Mouse (Mus musculus) embryonic facial prominence, embryonic 13.5 days (tissue): ENCODE results near the gene Cdkn2aip. TPM values are rescaled to one million over a fixed set of nuclear protein-coding genes. Genes with fewer than 3 reads are reported as not detected.

Source experiments
- ATAC-seq: fragments of 200-750 bp; cut with Nextera tagmentation; 2 replicates; pipeline ENCODE4 v1.8.0; 2017; ENCODE audit warnings: low read depth; ENCODE audit not compliant: insufficient number of reproducible peaks, insufficient read depth, low FRiP score, low TSS enrichment
- H3K27ac ChIP-seq: fragments of 300-500 bp; sonication (generic); 2 replicates; pipeline ENCODE4 v1.5.1; 2015; ENCODE audit warnings: moderate library complexity, mild to moderate bottlenecking, inconsistent platforms
- H3K27me3 ChIP-seq: fragments of 300-500 bp; sonication (generic); 2 replicates; pipeline ENCODE4 v1.6.1; 2015; ENCODE audit warnings: mild to moderate bottlenecking, inconsistent platforms
- H3K36me3 ChIP-seq: fragments of 300-500 bp; sonication (generic); 2 replicates; pipeline ENCODE4 v1.6.1; 2015; ENCODE audit warnings: mild to moderate bottlenecking, inconsistent platforms
- H3K4me1 ChIP-seq: fragments of 300-500 bp; sonication (generic); 2 replicates; pipeline ENCODE4 v1.6.1; 2015; ENCODE audit warnings: inconsistent platforms
- H3K4me2 ChIP-seq: fragments of 300-500 bp; sonication (generic); 2 replicates; pipeline ENCODE4 v1.6.1; 2015; ENCODE audit warnings: moderate library complexity, mild to moderate bottlenecking, inconsistent platforms
- H3K4me3 ChIP-seq: fragments of 300-500 bp; sonication (generic); 2 replicates; pipeline ENCODE4 v1.5.1; 2015; ENCODE audit warnings: mild to moderate bottlenecking, inconsistent platforms
- H3K9ac ChIP-seq: fragments of 300-500 bp; sonication (generic); 2 replicates; pipeline ENCODE4 v1.6.1; 2015; ENCODE audit warnings: mild to moderate bottlenecking, inconsistent platforms
- H3K9me3 ChIP-seq: fragments of 300-500 bp; sonication (generic); 2 replicates; pipeline ENCODE4 v1.6.1; 2016; ENCODE audit warnings: inconsistent platforms
- WGBS: fragments of 180-500 bp; shearing (Covaris S2); methylation state at CpG from one replicate; pipeline ENCODE4 v1.1.7; 2015; ENCODE audit warnings: mixed read lengths; 5-methylcytosine and 5-hydroxymethylcytosine counted together
- polyA plus RNA-seq: library from polyadenylated mRNA; unstranded; fragments of >200 nt; fragmentation: Nextera tagmentation; extraction: Ambion mirVana; gene quantifications from 2 replicates; pipeline ENCODE4 v1.2.1, GENCODE M21; 2015

The Cdkn2aip gene
- 26.5 and 27.9 TPM in 2 replicates for polyA plus RNA-seq

DNA sequence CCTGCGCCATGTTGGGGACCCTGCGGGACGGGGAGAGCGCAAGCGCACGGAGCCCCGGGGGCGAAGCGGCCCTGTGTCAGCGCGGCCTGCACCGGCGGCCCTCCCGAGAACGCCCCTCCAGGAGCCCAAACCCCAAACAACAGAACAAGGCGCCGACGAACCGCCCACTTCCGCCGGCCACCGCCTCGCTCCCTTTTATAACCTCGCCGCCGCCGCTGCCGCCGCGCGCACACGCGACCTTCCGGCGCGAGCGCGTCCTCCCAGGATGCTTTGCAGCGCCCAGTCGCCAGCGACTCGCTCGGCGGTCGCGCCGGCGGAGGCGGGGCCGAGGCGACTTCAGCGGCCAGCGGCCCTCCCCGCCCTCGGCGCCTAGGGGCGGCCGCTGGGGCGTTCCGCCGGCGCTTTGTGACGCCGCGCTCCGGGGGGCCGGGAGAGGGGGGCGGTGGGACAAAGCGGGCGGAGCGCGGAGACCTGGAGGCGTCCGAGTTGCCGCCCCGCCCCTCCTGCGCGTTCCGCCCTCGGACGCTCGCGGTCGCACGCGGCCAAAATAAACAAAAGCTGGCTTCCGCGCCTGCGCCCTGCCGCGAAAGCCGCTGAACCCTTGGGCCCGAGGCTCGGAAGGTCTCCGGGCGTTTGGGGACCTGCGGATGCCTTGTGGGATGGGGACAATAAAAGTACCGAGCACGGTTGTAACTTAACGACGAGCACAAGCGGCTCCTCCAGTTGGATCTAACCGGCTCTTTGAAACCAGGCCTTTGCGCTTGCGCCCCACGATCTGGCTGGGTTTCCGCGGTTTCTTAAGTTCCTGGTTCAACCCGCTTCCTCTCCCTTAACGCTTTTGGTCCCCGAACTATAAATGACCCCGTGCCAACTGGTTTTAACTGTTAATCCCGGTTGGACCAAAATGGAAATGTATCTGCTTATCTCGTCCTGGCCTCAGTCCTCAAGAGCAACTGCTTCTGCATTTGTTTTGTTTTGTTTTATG is at the start of gene Cdkn2aip:
Cdkn2aip (minus strand) TSS at position 172 of the 985 bp plus-strand sequence.
- H3K36me3 ChIP-seq = peaks cover 15% of the 10 kb centered on the region
- no peaks in the 10 kb centered on the region for H3K9me3 ChIP-seq
- under 1% methylated on average over 110 of the region's 114 CpGs for WGBS
- peak within 1 kb of the TSS; percentile 73 for H3K4me2 ChIP-seq
- peak within 1 kb of the TSS; percentile 99 for H3K4me3 ChIP-seq
- peak within 1 kb of the TSS; percentile 97 for H3K27ac ChIP-seq
- H3K27me3 ChIP-seq = no peaks in the 10 kb centered on the region
- peak within 1 kb of the TSS; percentile 93 for H3K9ac ChIP-seq
- peaks cover 16% of the 10 kb centered on the region for H3K4me1 ChIP-seq
- ATAC-seq = peak; percentile 94

- H3K27ac ChIP-seq = no peak overlapping the region
- no peak for ATAC-seq
- no peak overlapping the region for H3K9ac ChIP-seq
- H3K9me3 ChIP-seq = no peaks in the 10 kb centered on the region
- no peaks in the 10 kb centered on the region for H3K36me3 ChIP-seq
- no peaks in the 10 kb centered on the region for H3K27me3 ChIP-seq
- WGBS = 43% methylated on average over 9 of the region's 9 CpGs
- H3K4me3 ChIP-seq = no peak overlapping the region
- H3K4me2 ChIP-seq = peak overlapping the region; percentile 20; the same call in 1 of the 2 replicates
- peaks cover 25% of the 10 kb centered on the region for H3K4me1 ChIP-seq
These were observed 49.5 kb upstream of the Cdkn2aip start for GRCm38 (mm10) chr8:47763194-47763593.

- Histone ChIP-seq H3K36me3 (no peaks in the 10 kb centered on the region), H3K4me3 (no peak overlapping the region), H3K4me2 (no peak overlapping the region), H3K27me3 (no peaks in the 10 kb centered on the region), H3K4me1 (peaks cover 25% of the 10 kb centered on the region), H3K9ac (no peak overlapping the region), H3K9me3 (no peaks in the 10 kb centered on the region), H3K27ac (no peak overlapping the region; the same call in 1 of the 2 replicates)
- 0 out of 2 replicates have a peak, but pooled peaks have one; percentile 37 for ATAC-seq
- WGBS = 39% methylated on average over 11 of the region's 11 CpGs
These were observed 47.0 kb upstream of the Cdkn2aip start for GRCm38 (mm10) chr8:47760685-47761084.

DNA sequence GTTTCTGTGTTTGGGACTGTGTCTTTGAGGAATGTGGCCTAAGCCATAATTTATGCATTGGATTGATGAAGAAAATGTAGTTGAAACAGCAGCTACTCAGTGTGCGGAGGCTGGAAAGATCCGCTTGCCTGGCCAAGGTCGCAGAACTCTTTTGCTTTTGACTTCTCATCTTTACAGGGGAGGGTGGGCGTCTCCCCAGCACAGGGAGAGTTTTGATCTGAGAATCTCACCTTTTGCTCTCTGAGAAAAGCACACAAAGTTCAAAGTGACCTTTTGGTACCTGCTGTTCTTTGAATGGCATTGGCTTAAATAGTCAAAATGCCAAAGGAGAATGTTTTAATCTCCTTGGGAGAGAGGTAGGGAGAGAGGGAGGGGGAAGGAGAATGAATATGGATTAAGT is 46.5 kb upstream of the Cdkn2aip start:
- 71% methylated on average over 4 of the region's 4 CpGs for WGBS
- H3K4me1 ChIP-seq = peaks cover 25% of the 10 kb centered on the region
- no peak for ATAC-seq
- H3K36me3 ChIP-seq = no peaks in the 10 kb centered on the region
- H3K9ac ChIP-seq = no peak overlapping the region
- H3K27ac ChIP-seq = no peak overlapping the region; the same call in 1 of the 2 replicates
- H3K4me2 ChIP-seq = no peak overlapping the region
- H3K4me3 ChIP-seq = no peak overlapping the region
- H3K27me3 ChIP-seq = no peaks in the 10 kb centered on the region
- H3K9me3 ChIP-seq = no peaks in the 10 kb centered on the region

DNA sequence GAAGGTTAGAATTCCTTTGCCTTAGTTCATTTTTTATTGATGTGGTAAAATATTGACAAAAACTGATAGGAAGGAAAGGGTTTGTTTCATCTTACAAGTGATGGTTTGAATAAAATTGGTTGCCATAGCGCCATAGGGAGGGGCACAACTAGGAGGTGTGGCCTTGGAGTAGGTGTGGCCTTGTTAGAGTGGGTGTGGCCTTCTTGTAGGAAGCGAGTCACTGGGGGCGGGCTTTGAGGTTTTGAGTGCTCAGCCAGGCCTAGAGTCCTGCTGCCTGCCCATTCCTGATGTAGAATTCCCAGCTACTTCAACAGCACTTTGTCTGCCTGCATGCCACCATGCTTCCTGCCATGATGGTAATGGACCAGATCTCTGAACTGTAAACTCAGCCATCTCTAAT is 39.4 kb upstream of the Cdkn2aip start:
- Histone ChIP-seq H3K36me3 (no peaks in the 10 kb centered on the region), H3K27me3 (no peaks in the 10 kb centered on the region), H3K9ac (no peak overlapping the region), H3K9me3 (0 out of 2 replicates have a peak, but pooled peaks cover 4% of the 10 kb centered on the region), H3K27ac (no peak overlapping the region), H3K4me2 (no peak overlapping the region), H3K4me3 (no peak overlapping the region), H3K4me1 (no peaks in the 10 kb centered on the region)
- no peak for ATAC-seq
- 91% methylated on average over 3 of the region's 3 CpGs for WGBS

DNA sequence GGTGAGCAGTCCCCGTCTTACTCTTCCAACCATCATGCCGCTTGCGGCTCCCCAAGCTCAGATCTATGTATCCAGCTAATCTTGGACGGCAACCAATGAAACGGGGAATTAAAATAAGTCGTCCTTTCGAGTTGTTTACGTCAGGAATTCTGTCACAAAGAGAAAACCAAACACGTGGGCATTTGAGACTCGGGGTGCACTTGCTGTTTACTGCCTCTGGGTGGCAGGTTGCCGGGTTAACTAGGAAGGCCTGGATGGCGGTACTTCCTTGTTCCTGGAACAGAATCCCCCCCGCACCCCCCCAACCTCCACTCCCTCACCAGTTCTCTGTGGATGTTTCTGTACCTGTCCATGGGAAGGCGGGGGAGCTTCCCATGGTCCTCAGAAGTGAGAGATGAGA is 36.4 kb upstream of the Cdkn2aip start:
- Histone ChIP-seq H3K9ac (no peak overlapping the region), H3K36me3 (no peaks in the 10 kb centered on the region), H3K4me2 (no peak overlapping the region), H3K4me1 (no peaks in the 10 kb centered on the region), H3K27ac (no peak overlapping the region), H3K9me3 (0 out of 2 replicates have a peak, but pooled peaks cover 4% of the 10 kb centered on the region), H3K4me3 (no peak overlapping the region), H3K27me3 (no peaks in the 10 kb centered on the region)
- 52% methylated on average over 14 of the region's 14 CpGs for WGBS
- ATAC-seq = no peak

GRCm38 (mm10) chr8:47749491-47749890 is 35.8 kb upstream of the Cdkn2aip start:
- Histone ChIP-seq H3K9me3 (0 out of 2 replicates have a peak, but pooled peaks cover 4% of the 10 kb centered on the region), H3K4me1 (no peaks in the 10 kb centered on the region), H3K27me3 (no peaks in the 10 kb centered on the region), H3K36me3 (no peaks in the 10 kb centered on the region), H3K4me2 (no peak overlapping the region), H3K9ac (no peak overlapping the region), H3K4me3 (no peak overlapping the region), H3K27ac (no peak overlapping the region)
- WGBS = 71% methylated on average over 8 of the region's 8 CpGs
- ATAC-seq = no peak

- no peak overlapping the region for H3K27ac ChIP-seq
- no peak for ATAC-seq
These were observed 32.6 kb upstream of the Cdkn2aip start for GRCm38 (mm10) chr8:47746304-47746703.

DNA sequence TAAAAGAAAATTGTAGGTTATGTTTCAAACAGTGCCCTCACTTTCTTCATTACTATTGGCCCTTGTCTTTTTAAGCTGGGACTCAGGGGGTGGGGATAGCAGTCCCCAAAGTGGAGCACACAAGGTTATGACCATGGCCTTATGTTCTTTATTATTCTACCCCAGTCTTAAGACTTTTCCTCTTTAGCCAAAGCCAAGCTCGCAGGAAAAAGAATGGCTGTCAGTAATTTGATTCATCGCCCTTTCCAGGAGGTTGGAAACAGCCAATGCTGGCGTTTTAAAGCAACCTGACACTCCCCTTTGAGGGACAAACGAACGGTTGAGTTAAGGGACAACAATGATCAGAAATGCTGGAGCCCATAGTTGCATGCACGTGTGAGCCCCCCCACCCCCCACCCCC is 32.1 kb upstream of the Cdkn2aip start:
- H3K4me1 ChIP-seq = no peaks in the 10 kb centered on the region; the same call in 1 of the 2 replicates
- no peaks in the 10 kb centered on the region for H3K27me3 ChIP-seq
- no peak overlapping the region for H3K4me3 ChIP-seq
- ATAC-seq = no peak
- H3K27ac ChIP-seq = no peak overlapping the region
- H3K9me3 ChIP-seq = no peaks in the 10 kb centered on the region
- no peak overlapping the region for H3K4me2 ChIP-seq
- H3K9ac ChIP-seq = no peak overlapping the region
- H3K36me3 ChIP-seq = no peaks in the 10 kb centered on the region
- 19% methylated on average over 6 of the region's 6 CpGs for WGBS

More at GRCm38 (mm10) chr8:47746304-47746703, 32.6 kb upstream of the Cdkn2aip start:
- H3K4me2 ChIP-seq = no peak overlapping the region
- whole genome bisulfite sequencing = 57% methylated on average over 12 of the region's 12 CpGs
- H3K9ac ChIP-seq = no peak overlapping the region
- H3K4me3 ChIP-seq = no peak overlapping the region
- no peaks in the 10 kb centered on the region; the same call in 1 of the 2 replicates for H3K4me1 ChIP-seq
- no peaks in the 10 kb centered on the region for H3K27me3 ChIP-seq
- H3K36me3 ChIP-seq = no peaks in the 10 kb centered on the region
- no peaks in the 10 kb centered on the region for H3K9me3 ChIP-seq

DNA sequence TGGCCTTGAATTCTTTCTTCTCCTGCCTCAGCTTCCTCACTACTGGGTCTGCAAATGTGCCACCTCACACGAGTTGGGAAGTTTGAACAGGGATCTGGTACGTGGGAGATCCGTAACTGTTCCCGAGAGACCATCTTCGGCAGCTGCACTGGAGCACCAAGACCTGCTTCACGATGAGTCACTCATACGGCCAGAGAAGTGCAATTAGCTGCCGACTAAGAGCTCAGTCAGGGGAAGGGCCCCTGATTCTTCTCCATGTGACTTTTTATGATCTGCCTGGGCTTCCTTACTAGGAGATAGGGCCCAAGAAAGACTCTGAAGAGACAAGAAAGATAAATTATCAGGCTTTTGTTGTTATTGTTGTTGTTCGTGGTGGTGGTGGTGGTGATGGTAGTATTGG is 31.1 kb upstream of the Cdkn2aip start:
- H3K27ac ChIP-seq = no peak overlapping the region
- H3K27me3 ChIP-seq = no peaks in the 10 kb centered on the region
- H3K4me2 ChIP-seq = no peak overlapping the region
- H3K9me3 ChIP-seq = no peaks in the 10 kb centered on the region
- H3K36me3 ChIP-seq = no peaks in the 10 kb centered on the region
- H3K4me1 ChIP-seq = no peaks in the 10 kb centered on the region; the same call in 1 of the 2 replicates
- ATAC-seq = no peak
- no peak overlapping the region for H3K9ac ChIP-seq
- WGBS = 80% methylated on average over 9 of the region's 9 CpGs
- no peak overlapping the region for H3K4me3 ChIP-seq

DNA sequence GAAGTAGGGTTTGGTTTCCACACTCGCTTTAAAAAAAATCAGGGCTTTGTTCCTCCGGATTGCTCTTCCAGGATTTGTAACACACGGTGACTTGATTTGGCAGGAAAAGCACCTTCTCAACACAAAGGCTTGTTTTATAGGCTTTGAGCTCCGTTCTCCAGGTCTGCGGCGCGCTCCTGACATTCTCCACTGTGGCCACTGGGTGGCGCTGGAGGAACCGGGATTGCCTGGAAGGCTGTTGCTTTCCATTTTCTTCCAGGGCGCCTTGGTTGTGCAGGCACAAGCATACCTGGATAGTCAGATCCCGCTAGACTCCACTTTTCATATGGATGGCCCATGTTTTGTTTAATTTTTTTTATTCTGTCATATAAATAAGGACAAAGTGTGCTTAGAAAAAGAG is 29.7 kb upstream of the Cdkn2aip start:
- peak overlapping the region; percentile 49 for H3K4me2 ChIP-seq
- peak; percentile 57; the same call in 1 of the 2 replicates for ATAC-seq
- no peaks in the 10 kb centered on the region; the same call in 1 of the 2 replicates for H3K4me1 ChIP-seq
- H3K36me3 ChIP-seq = no peaks in the 10 kb centered on the region
- no peaks in the 10 kb centered on the region for H3K9me3 ChIP-seq
- 4% methylated on average over 11 of the region's 11 CpGs for WGBS
- H3K9ac ChIP-seq = peak overlapping the region; percentile 11; the same call in 1 of the 2 replicates
- H3K27me3 ChIP-seq = no peaks in the 10 kb centered on the region
- peak overlapping the region; percentile 48; the same call in 1 of the 2 replicates for H3K27ac ChIP-seq
- peak overlapping the region; percentile 18 for H3K4me3 ChIP-seq
